Mouse (Mus musculus) cerebellum, adult 2 months (tissue): ENCODE data around the gene Rnh1. TPM values are rescaled to one million over a fixed set of nuclear protein-coding genes. Genes with fewer than 3 reads are reported as not detected.
A peak's percentile ranks its signal among the peaks of the same experiment; 100 is the strongest.

Source experiments
- DNase-seq, 2 experiments: peaks; one replicate each; pipeline ENCODE4 v3.0.0; 2021
- H3K27ac ChIP-seq: fragments of 200-500 bp; 2 replicates; pipeline ENCODE4 v1.5.1; 2012; ENCODE audit warnings: low read length, control low read depth, inconsistent platforms; ENCODE audit not compliant: insufficient read depth
- H3K27me3 ChIP-seq: fragments of 200-500 bp; 2 replicates; pipeline ENCODE4 v1.6.1; 2012; ENCODE audit warnings: inconsistent platforms, mild to moderate bottlenecking, low read length, moderate library complexity; ENCODE audit not compliant: control insufficient read depth, insufficient read depth
- H3K4me1 ChIP-seq: fragments of 200-500 bp; 2 replicates; pipeline ENCODE4 v1.6.1; 2011; ENCODE audit warnings: low read length; ENCODE audit not compliant: control insufficient read depth, insufficient read depth
- H3K4me3 ChIP-seq: fragments of 200-500 bp; replicated peaks from 2 replicates; pipeline ENCODE3; 2011; ENCODE audit warnings: mild to moderate bottlenecking, low read depth, low read length, control low read depth; ENCODE audit not compliant: insufficient read depth
- CTCF ChIP-seq: fragments of 200-500 bp; IDR thresholded peaks from 2 replicates; pipeline ENCODE4 v1.5.1; 2011; ENCODE audit warnings: low read depth, mild to moderate bottlenecking, control low read depth, low read length, moderate library complexity, borderline replicate concordance; ENCODE audit not compliant: insufficient read depth
- POLR2A ChIP-seq: fragments of 200-500 bp; IDR thresholded peaks from 2 replicates; pipeline ENCODE4 v1.6.1; 2011; ENCODE audit warnings: low read length, control low read depth, borderline replicate concordance; ENCODE audit not compliant: insufficient read depth
- WGBS: fragments of 180-500 bp; shearing (Covaris S2); methylation state at CpG from one replicate; pipeline ENCODE4 v1.1.7; 2018; 5-methylcytosine and 5-hydroxymethylcytosine counted together
- polyA plus RNA-seq: library from polyadenylated mRNA; depleted of rRNA; stranded (reverse); fragments of >200 nt; gene quantifications from 2 replicates; pipeline ENCODE4 v1.2.3, GENCODE M21; 2012

Rnh1 gene
- polyA plus RNA-seq, 1 experiment, result 66.9 TPM

- Histone ChIP-seq H3K4me1 (peaks cover 14% of the 10 kb centered on the region), H3K27ac (no peak overlapping the region), H3K4me3 (no peak overlapping the region), H3K27me3 (no peaks in the 10 kb centered on the region)
- no peak for DNase-seq
- no peak for TF ChIP-seq POLR2A
- TF ChIP-seq CTCF, result no peak
- WGBS, result 76% methylated on average over 24 of the region's 24 CpGs
Measured at GRCm38 (mm10) chr7:141191796-141192685, 19.4 kb upstream of the Rnh1 start.

GRCm38 (mm10) chr7:141191036-141191435 is 18.4 kb upstream of the Rnh1 start:
- Histone ChIP-seq H3K4me1 (peaks cover 14% of the 10 kb centered on the region), H3K27me3 (no peaks in the 10 kb centered on the region), H3K4me3 (no peak overlapping the region), H3K27ac (no peak overlapping the region)
- 80% methylated on average over 14 of the region's 14 CpGs for WGBS
- no peak for DNase-seq
- no peak for TF ChIP-seq CTCF
- no peak for TF ChIP-seq POLR2A

- H3K27ac ChIP-seq, result no peak overlapping the region
- DNase-seq, result no peak
- WGBS, result 81% methylated on average over 3 of the region's 3 CpGs
Measured at GRCm38 (mm10) chr7:141190220-141190619, 17.6 kb upstream of the Rnh1 start.

GRCm38 (mm10) chr7:141188733-141189132 is 16.1 kb upstream of the Rnh1 start:
- 86% methylated on average over 3 of the region's 3 CpGs for WGBS
- no peak overlapping the region for H3K27ac ChIP-seq
- DNase-seq, result no peak
- no peaks in the 10 kb centered on the region for H3K27me3 ChIP-seq
- H3K4me1 ChIP-seq, result peaks cover 11% of the 10 kb centered on the region
- TF ChIP-seq CTCF, result no peak
- TF ChIP-seq POLR2A, result no peak
- no peak overlapping the region for H3K4me3 ChIP-seq

More at GRCm38 (mm10) chr7:141190220-141190619, 17.6 kb upstream of the Rnh1 start:
- TF ChIP-seq CTCF (no peak), POLR2A (no peak)
- H3K4me1 ChIP-seq, result peaks cover 14% of the 10 kb centered on the region
- H3K27me3 ChIP-seq, result no peaks in the 10 kb centered on the region
- H3K4me3 ChIP-seq, result no peak overlapping the region

- Histone ChIP-seq H3K27me3 (no peaks in the 10 kb centered on the region), H3K4me1 (peaks cover 11% of the 10 kb centered on the region), H3K4me3 (no peak overlapping the region), H3K27ac (no peak overlapping the region)
- 71% methylated on average over 3 of the region's 3 CpGs for WGBS
- TF ChIP-seq CTCF (no peak), POLR2A (no peak)
- no peak for DNase-seq
Measured at GRCm38 (mm10) chr7:141188194-141188593, 15.5 kb upstream of the Rnh1 start.

GRCm38 (mm10) chr7:141176173-141176572 is 3.5 kb upstream of the Rnh1 start:
- TF ChIP-seq POLR2A (no peak), CTCF (peak; percentile 97)
- DNase-seq, result peak; percentile 83 to 87
- Histone ChIP-seq H3K4me1 (peaks cover 5% of the 10 kb centered on the region; the same call in 1 of the 2 replicates), H3K27ac (no peak overlapping the region), H3K4me3 (no peak overlapping the region), H3K27me3 (no peaks in the 10 kb centered on the region)
- WGBS, result 2% methylated on average over 8 of the region's 8 CpGs

GRCm38 (mm10) chr7:141175068-141175467 is 2.4 kb upstream of the Rnh1 start:
- TF ChIP-seq CTCF (no peak), POLR2A (no peak)
- peaks cover 5% of the 10 kb centered on the region; the same call in 1 of the 2 replicates for H3K4me1 ChIP-seq
- no peaks in the 10 kb centered on the region for H3K27me3 ChIP-seq
- DNase-seq, result no peak
- H3K4me3 ChIP-seq, result no peak overlapping the region
- no peak overlapping the region for H3K27ac ChIP-seq
- WGBS, result 81% methylated on average over 4 of the region's 4 CpGs
